Mouse (Mus musculus) embryonic fibroblast, embryonic 13.5 days (primary cell): Measurements from ENCODE around the gene Gm3591. TPM values are rescaled to one million over a fixed set of nuclear protein-coding genes. Genes with fewer than 3 reads are reported as not detected.
"Not testable (repeated sequence)": the region's sequence is repeated elsewhere in the genome, so short reads cannot be mapped to it uniquely, and the experiment has no call there.

Source experiments
- H3K27ac ChIP-seq: 2 replicates; pipeline ENCODE4 v1.5.1; 2012; ENCODE audit warnings: low read length, control low read depth, inconsistent platforms; ENCODE audit not compliant: insufficient read depth
- H3K4me1 ChIP-seq: 2 replicates; pipeline ENCODE4 v1.6.1; 2011; ENCODE audit warnings: low read length; ENCODE audit not compliant: control insufficient read depth, insufficient read depth
- H3K4me3 ChIP-seq: 2 replicates; pipeline ENCODE4 v1.5.1; 2011; ENCODE audit warnings: mild to moderate bottlenecking, control low read depth, low read length; ENCODE audit not compliant: insufficient read depth
- polyA plus RNA-seq: library from polyadenylated mRNA; stranded (reverse); fragments of >200 nt; gene quantifications from 2 replicates; pipeline ENCODE4 v1.2.4, GENCODE M21; 2011; ENCODE audit warnings: low read depth; ENCODE audit not compliant: missing spikeins, insufficient read length

Gm3591 gene
- polyA plus RNA-seq, result not detected in 2 replicates

- H3K4me3 ChIP-seq, H3K27ac ChIP-seq, H3K4me1 ChIP-seq: not testable (repeated sequence)
Measured at GRCm38 (mm10) chr14:6412382-6412781, at the start of gene Gm3591. TSS of gene Gm3591 (minus strand) at chr14:6412482.

GRCm38 (mm10) chr14:6444511-6444910, 32.2 kb upstream of the Gm3591 start, which contains the start of gene Gm3594:
TSS of gene Gm3594 (minus strand) at chr14:6444611.
- H3K4me1 ChIP-seq, H3K27ac ChIP-seq, H3K4me3 ChIP-seq: not testable (repeated sequence)

- not testable (repeated sequence) for H3K4me3 ChIP-seq, H3K4me1 ChIP-seq
Measured at GRCm38 (mm10) chr14:6440774-6441173, 28.5 kb upstream of the Gm3591 start.

DNA sequence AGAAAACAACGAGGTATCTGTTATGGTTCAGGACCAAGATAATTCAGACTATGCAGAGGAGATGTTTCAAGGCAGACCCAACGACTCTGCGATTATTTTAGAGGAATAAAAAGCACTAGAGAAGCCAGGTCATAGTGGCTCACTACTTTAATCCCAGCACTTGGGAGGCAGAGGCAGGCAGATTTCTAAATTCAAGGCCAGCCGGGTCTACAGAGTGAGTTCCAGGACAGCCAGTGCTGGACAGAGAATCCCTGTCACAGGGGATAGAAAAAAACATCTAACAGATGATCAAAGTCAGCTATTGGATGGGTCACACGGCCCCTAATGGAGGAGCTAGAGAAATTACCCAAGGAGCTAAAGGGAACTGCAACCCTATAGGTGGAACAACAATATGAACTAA, 27.9 kb upstream of the Gm3591 start:
- H3K27ac ChIP-seq, H3K4me1 ChIP-seq, H3K4me3 ChIP-seq: not testable (repeated sequence)

More at GRCm38 (mm10) chr14:6440774-6441173, 28.5 kb upstream of the Gm3591 start:
- not testable (repeated sequence) for H3K27ac ChIP-seq

- not testable (repeated sequence) for H3K4me3 ChIP-seq, H3K27ac ChIP-seq, H3K4me1 ChIP-seq
Measured at GRCm38 (mm10) chr14:6426766-6427165, 14.5 kb upstream of the Gm3591 start.

DNA sequence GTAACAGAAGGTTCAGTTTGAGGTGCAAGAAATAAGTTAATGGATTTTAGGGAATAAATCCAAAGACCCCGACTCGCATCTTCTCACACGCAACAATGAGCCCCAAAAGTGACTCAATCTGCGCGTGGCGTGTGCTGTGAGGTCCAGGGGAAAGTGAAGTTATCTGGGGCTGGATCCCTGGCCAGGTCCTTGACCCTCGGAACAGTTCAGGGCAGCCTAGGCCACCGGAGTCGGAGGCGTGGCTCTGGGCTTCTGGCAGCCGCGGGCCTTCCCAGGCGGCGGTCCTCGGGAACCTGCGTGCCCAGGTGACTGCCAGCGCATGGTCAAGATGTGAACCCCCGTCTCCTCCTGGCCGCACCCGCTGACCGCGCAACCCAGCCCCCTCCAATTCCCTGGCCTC, 14.1 kb upstream of the Gm3591 start:
- not testable (repeated sequence) for H3K4me1 ChIP-seq, H3K27ac ChIP-seq, H3K4me3 ChIP-seq

GRCm38 (mm10) chr14:6390219-6390618, 22.1 kb downstream of the Gm3591 start, which contains the start of gene Gm16440:
TSS of gene Gm16440 (minus strand) at chr14:6390319.
- not testable (repeated sequence) for H3K4me3 ChIP-seq, H3K4me1 ChIP-seq, H3K27ac ChIP-seq

Other genes starting within 250 kb of the Gm3591 start
- not detected in 2 replicates for gene Gm21560, start 193.2 kb downstream of the Gm3591 start, polyA plus RNA-seq
- 0.48 TPM in 1 of 2 replicates, not detected in the other for gene Gm3411, start 125.2 kb downstream of the Gm3591 start, polyA plus RNA-seq
- gene Gm21103, start 107.6 kb downstream of the Gm3591 start, polyA plus RNA-seq, result not detected in 2 replicates
- not detected in 2 replicates for gene Gm3618, start 68.8 kb downstream of the Gm3591 start, polyA plus RNA-seq
- not detected in 2 replicates for gene Gm16440, start 22.2 kb downstream of the Gm3591 start, polyA plus RNA-seq
- gene Gm3594, start 32.1 kb upstream of the Gm3591 start, polyA plus RNA-seq, result not detected in 2 replicates
- gene Gm8356, start 124.8 kb upstream of the Gm3591 start, polyA plus RNA-seq, result not detected in 2 replicates
- gene Gm3629, start 178.1 kb upstream of the Gm3591 start, polyA plus RNA-seq, result 0.44 TPM in 1 of 2 replicates, not detected in the other
- gene Gm3460, start 209.9 kb upstream of the Gm3591 start, polyA plus RNA-seq, result not detected in 2 replicates